Mouse (Mus musculus) midbrain, embryonic 14.5 days (tissue): Measurements from ENCODE around the gene Tead3. TPM values are rescaled to one million over a fixed set of nuclear protein-coding genes. Genes with fewer than 3 reads are reported as not detected.

Experiments used
- ATAC-seq: fragments of 200-750 bp; cut with Nextera tagmentation; 2 replicates; pipeline ENCODE4 v1.8.0; 2017; ENCODE audit warnings: moderate number of reproducible peaks, moderate library complexity; ENCODE audit not compliant: low FRiP score, low TSS enrichment
- DNase-seq: peaks from one replicate; pipeline ENCODE4 v3.0.0-alpha.2; 2015
- H3K27ac ChIP-seq: fragments of 300-500 bp; sonication (generic); replicated peaks from 2 replicates; pipeline ENCODE4 v1.5.1; 2014; ENCODE audit warnings: mild to moderate bottlenecking, low read depth, low read length, moderate library complexity
- H3K27me3 ChIP-seq: fragments of 300-500 bp; sonication (generic); 2 replicates; pipeline ENCODE4 v1.6.1; 2014; ENCODE audit warnings: low read length, control low read depth, mixed read lengths; ENCODE audit not compliant: control insufficient read depth, insufficient read depth
- H3K36me3 ChIP-seq: fragments of 300-500 bp; sonication (generic); 2 replicates; pipeline ENCODE4 v1.6.1; 2014; ENCODE audit warnings: low read length, control low read depth; ENCODE audit not compliant: control insufficient read depth, insufficient read depth
- H3K4me1 ChIP-seq: fragments of 300-500 bp; sonication (generic); 2 replicates; pipeline ENCODE4 v1.6.1; 2014; ENCODE audit warnings: mild to moderate bottlenecking, antibody characterized with exemption, low read length, control low read depth; ENCODE audit not compliant: control insufficient read depth, insufficient read depth
- H3K4me2 ChIP-seq: fragments of 300-500 bp; sonication (generic); 2 replicates; pipeline ENCODE4 v1.6.1; 2014; ENCODE audit warnings: mild to moderate bottlenecking, low read length, moderate library complexity
- H3K4me3 ChIP-seq: fragments of 300-500 bp; sonication (generic); replicated peaks from 2 replicates; pipeline ENCODE4 v1.5.1; 2014; ENCODE audit warnings: low read depth, low read length
- H3K9ac ChIP-seq: fragments of 300-500 bp; sonication (generic); replicated peaks from 2 replicates; pipeline ENCODE4 v1.6.1; 2014; ENCODE audit warnings: mild to moderate bottlenecking, low read length, moderate library complexity
- H3K9me3 ChIP-seq: fragments of 300-500 bp; sonication (generic); 2 replicates; pipeline ENCODE4 v1.6.1; 2016; ENCODE audit warnings: low read length, control low read depth, mixed read lengths; ENCODE audit not compliant: control insufficient read depth
- WGBS: fragments of 180-500 bp; shearing (Covaris S2); extraction: QIAGEN DNeasy Blood & Tissue Kit; methylation state at CpG from one replicate; pipeline ENCODE4 v1.1.7; 2014; 5-methylcytosine and 5-hydroxymethylcytosine counted together
- polyA plus RNA-seq: library from polyadenylated mRNA; unstranded; fragments of >200 nt; fragmentation: Nextera tagmentation; extraction: Ambion mirVana; gene quantifications from 2 replicates; pipeline ENCODE4 v1.2.1, GENCODE M21; 2014

The Tead3 gene
- polyA plus RNA-seq, 1 experiment from 2014 or later: 1.7 TPM

GRCm38 (mm10) chr17:28317091-28317490 lies 33.5 kb downstream of the Tead3 start:
- Histone ChIP-seq H3K9me3 (no peaks in the 10 kb centered on the region), H3K27me3 (no peaks in the 10 kb centered on the region), H3K9ac (no peak overlapping the region), H3K27ac (no peak overlapping the region), H3K4me1 (peaks cover 10% of the 10 kb centered on the region; the same call in 1 of the 2 replicates), H3K4me3 (no peak overlapping the region), H3K4me2 (no peak overlapping the region), H3K36me3 (peaks cover 31% of the 10 kb centered on the region)
- 61% methylated on average over 8 of the region's 8 CpGs for WGBS
- ATAC-seq: no peak
- DNase-seq: no peak

DNA sequence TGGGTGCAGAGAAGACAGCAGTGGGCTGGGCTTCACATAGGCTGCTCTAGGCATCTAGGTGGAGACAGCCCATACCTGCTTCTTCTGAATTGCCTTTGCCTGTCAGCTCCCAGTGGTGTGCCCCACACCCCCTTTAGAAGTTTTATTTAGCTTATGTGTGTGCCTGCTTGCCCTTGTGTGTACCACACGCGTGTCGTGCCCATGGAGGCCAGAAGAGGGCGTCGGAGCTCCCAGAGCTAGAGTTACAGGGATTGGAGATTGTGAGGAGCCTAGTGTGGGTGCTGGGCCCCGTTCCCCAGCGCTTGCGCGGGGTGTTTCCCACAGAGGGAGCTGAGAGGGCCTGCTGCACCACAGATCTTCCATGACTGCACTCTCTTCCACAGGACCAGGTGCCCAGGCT lies 34.1 kb downstream of the Tead3 start:
- Histone ChIP-seq H3K27me3 (no peaks in the 10 kb centered on the region), H3K4me3 (no peak overlapping the region), H3K27ac (no peak overlapping the region), H3K9me3 (no peaks in the 10 kb centered on the region), H3K4me1 (peaks cover 10% of the 10 kb centered on the region; the same call in 1 of the 2 replicates), H3K9ac (no peak overlapping the region), H3K36me3 (peaks cover 31% of the 10 kb centered on the region), H3K4me2 (no peak overlapping the region)
- 86% methylated on average over 9 of the region's 9 CpGs for WGBS
- ATAC-seq: no peak
- no peak for DNase-seq

GRCm38 (mm10) chr17:28315611-28316160 lies 34.9 kb downstream of the Tead3 start:
- ATAC-seq: no peak
- Histone ChIP-seq H3K27me3 (no peaks in the 10 kb centered on the region), H3K4me2 (no peak overlapping the region), H3K27ac (no peak overlapping the region), H3K9me3 (no peaks in the 10 kb centered on the region), H3K9ac (no peak overlapping the region), H3K36me3 (peaks cover 31% of the 10 kb centered on the region), H3K4me1 (peaks cover 10% of the 10 kb centered on the region; the same call in 1 of the 2 replicates), H3K4me3 (no peak overlapping the region)
- WGBS: 86% methylated on average over 20 of the region's 20 CpGs
- no peak for DNase-seq

GRCm38 (mm10) chr17:28313880-28314225 lies 36.8 kb downstream of the Tead3 start:
- Histone ChIP-seq H3K4me1 (peaks cover 10% of the 10 kb centered on the region; the same call in 1 of the 2 replicates), H3K36me3 (peaks cover 24% of the 10 kb centered on the region), H3K4me2 (peak overlapping the region; percentile 87), H3K9me3 (no peaks in the 10 kb centered on the region), H3K27me3 (no peaks in the 10 kb centered on the region), H3K4me3 (peak overlapping the region; percentile 76), H3K9ac (peak overlapping the region; percentile 87), H3K27ac (peak overlapping the region; percentile 84)
- no peak for ATAC-seq
- peak; percentile 65 for DNase-seq
- 2% methylated on average over 11 of the region's 11 CpGs for whole genome bisulfite sequencing

- peak; percentile 99 for DNase-seq
- peak within 1 kb of the TSS; percentile 84 for H3K27ac ChIP-seq
- H3K9me3 ChIP-seq: no peaks in the 10 kb centered on the region
- peak; percentile 97 for ATAC-seq
- peaks cover 10% of the 10 kb centered on the region; the same call in 1 of the 2 replicates for H3K4me1 ChIP-seq
- WGBS: under 1% methylated on average over 69 of the region's 69 CpGs
- H3K27me3 ChIP-seq: no peaks in the 10 kb centered on the region
- peaks cover 23% of the 10 kb centered on the region for H3K36me3 ChIP-seq
- H3K4me3 ChIP-seq: peak within 1 kb of the TSS; percentile 76
- H3K4me2 ChIP-seq: peak within 1 kb of the TSS; percentile 87
- H3K9ac ChIP-seq: peak within 1 kb of the TSS; percentile 87
Observed at GRCm38 (mm10) chr17:28313212-28313879, 37.3 kb downstream of the Tead3 start, which contains the start of gene Fance. Fance (plus strand) TSS chr17:28313519.

- ATAC-seq (peak; percentile 18), DNase-seq (peak; percentile 32)
- Histone ChIP-seq H3K27ac (peak overlapping the region; percentile 84; the same call in 1 of the 2 replicates), H3K36me3 (peaks cover 18% of the 10 kb centered on the region), H3K9ac (0 out of 2 replicates have a peak overlapping the region, but pooled peaks have one; percentile 6), H3K4me2 (peak overlapping the region; percentile 87), H3K4me3 (peak overlapping the region; percentile 76), H3K27me3 (no peaks in the 10 kb centered on the region), H3K9me3 (no peaks in the 10 kb centered on the region), H3K4me1 (peaks cover 10% of the 10 kb centered on the region; the same call in 1 of the 2 replicates)
- WGBS: 27% methylated on average over 17 of the region's 17 CpGs
Observed at GRCm38 (mm10) chr17:28312232-28313211, 38.1 kb downstream of the Tead3 start.

DNA sequence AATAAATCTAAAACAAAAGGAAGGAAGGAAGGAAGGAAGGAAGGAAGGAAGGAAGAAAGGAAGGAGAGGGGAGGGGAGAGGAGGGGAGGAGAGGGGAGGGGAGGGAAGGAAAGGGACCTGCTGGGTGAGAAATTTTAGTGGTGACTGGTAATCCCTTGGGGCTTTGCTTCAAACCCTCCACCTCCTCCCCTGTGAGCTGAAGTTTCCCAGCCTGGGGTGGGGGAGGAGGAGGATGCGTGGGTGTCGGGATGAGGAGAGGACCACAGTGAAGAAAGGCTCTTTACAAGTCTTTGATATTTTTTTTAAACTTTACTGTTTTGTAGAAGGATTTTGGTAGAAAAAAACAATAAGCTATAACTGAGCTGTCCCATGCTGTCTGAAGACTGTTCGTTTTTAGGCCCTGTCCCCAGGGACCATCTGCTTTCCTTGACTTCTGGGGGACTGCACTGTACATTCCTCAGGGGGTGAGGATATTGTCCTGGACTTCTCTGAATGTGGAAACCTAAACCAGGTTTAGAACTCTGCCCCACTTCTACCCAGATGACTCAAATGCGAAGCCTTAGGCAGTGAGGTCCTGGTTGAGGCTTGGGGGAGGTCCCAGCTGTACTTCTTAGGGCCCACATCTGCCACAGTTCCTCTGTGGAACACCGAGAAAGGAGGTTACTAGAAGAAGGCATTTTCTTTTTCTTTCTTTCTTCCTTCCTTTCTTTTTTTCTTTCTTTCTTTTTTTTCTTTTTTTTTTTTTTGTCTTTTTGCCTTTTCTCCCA lies 39.1 kb downstream of the Tead3 start:
- Histone ChIP-seq H3K9me3 (no peaks in the 10 kb centered on the region), H3K4me1 (peaks cover 10% of the 10 kb centered on the region; the same call in 1 of the 2 replicates), H3K4me2 (no peak overlapping the region), H3K27ac (no peak overlapping the region), H3K9ac (no peak overlapping the region), H3K4me3 (no peak overlapping the region), H3K27me3 (no peaks in the 10 kb centered on the region), H3K36me3 (0 out of 2 replicates have a peak, but pooled peaks cover 9% of the 10 kb centered on the region)
- DNase-seq (no peak), ATAC-seq (no peak)
- 87% methylated on average over 5 of the region's 5 CpGs for WGBS

DNA sequence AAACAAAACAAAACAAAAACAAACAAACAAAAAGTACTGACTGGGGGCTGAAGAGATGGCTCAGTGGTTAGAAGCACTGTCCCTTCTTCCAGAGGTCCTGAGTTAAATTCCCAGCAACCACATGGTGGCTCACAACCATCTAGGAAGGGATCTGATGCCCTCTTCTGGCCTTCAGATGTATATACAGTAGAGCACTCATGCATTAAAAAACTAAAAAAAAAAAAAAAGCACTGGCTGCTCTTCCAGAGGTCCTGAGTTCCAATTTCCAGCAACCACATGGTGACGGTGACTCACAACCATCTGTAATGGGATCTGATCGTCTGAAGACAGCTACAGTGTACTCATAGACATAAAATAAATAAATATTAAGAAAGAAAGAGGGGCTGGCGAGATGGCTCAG lies 39.8 kb downstream of the Tead3 start:
- Histone ChIP-seq H3K4me2 (no peak overlapping the region), H3K9me3 (no peaks in the 10 kb centered on the region), H3K27ac (no peak overlapping the region), H3K27me3 (no peaks in the 10 kb centered on the region), H3K9ac (no peak overlapping the region), H3K4me1 (peaks cover 10% of the 10 kb centered on the region; the same call in 1 of the 2 replicates), H3K36me3 (0 out of 2 replicates have a peak, but pooled peaks cover 2% of the 10 kb centered on the region), H3K4me3 (no peak overlapping the region)
- WGBS: 79% methylated on average over 3 of the region's 3 CpGs
- ATAC-seq (no peak), DNase-seq (no peak)
